Mouse (Mus musculus) lung, embryonic 16.5 days (tissue): ENCODE results near the gene Lpgat1. TPM values are rescaled to one million over a fixed set of nuclear protein-coding genes. Genes with fewer than 3 reads are reported as not detected.
A peak's percentile ranks its signal among the peaks of the same experiment; 100 is the strongest.

Experiments
- ATAC-seq: fragments of 200-750 bp; cut with Nextera tagmentation; 2 replicates; pipeline ENCODE4 v1.8.0; 2017; ENCODE audit warnings: low read depth, mild to moderate bottlenecking, moderate library complexity
- H3K27ac ChIP-seq: fragments of 300-500 bp; sonication (generic); 2 replicates; pipeline ENCODE4 v1.5.1; 2014; ENCODE audit warnings: mild to moderate bottlenecking, control low read depth, low read length
- H3K27me3 ChIP-seq: fragments of 300-500 bp; sonication (generic); 2 replicates; pipeline ENCODE4 v1.6.1; 2014; ENCODE audit warnings: low read depth, low read length, mixed read lengths; ENCODE audit not compliant: control insufficient read depth, insufficient read depth
- H3K36me3 ChIP-seq: fragments of 300-500 bp; sonication (generic); 2 replicates; pipeline ENCODE4 v1.6.1; 2014; ENCODE audit warnings: low read length; ENCODE audit not compliant: control insufficient read depth, insufficient read depth
- H3K4me1 ChIP-seq: fragments of 300-500 bp; sonication (generic); replicated peaks from 2 replicates; pipeline ENCODE4 v1.6.1; 2014; ENCODE audit warnings: low read length, mixed read lengths; ENCODE audit not compliant: control insufficient read depth, insufficient read depth
- H3K4me2 ChIP-seq: fragments of 300-500 bp; sonication (generic); 2 replicates; pipeline ENCODE4 v1.6.1; 2014; ENCODE audit warnings: low read depth, low read length, control low read depth
- H3K4me3 ChIP-seq: fragments of 300-500 bp; sonication (generic); 2 replicates; pipeline ENCODE4 v1.5.1; 2014; ENCODE audit warnings: mild to moderate bottlenecking, low read length, control low read depth
- H3K9ac ChIP-seq: fragments of 300-500 bp; sonication (generic); 2 replicates; pipeline ENCODE4 v1.6.1; 2014; ENCODE audit warnings: low read length, control low read depth
- H3K9me3 ChIP-seq: fragments of 300-500 bp; sonication (generic); 2 replicates; pipeline ENCODE4 v1.6.1; 2016; ENCODE audit warnings: low read length; ENCODE audit not compliant: control insufficient read depth
- WGBS: fragments of 180-500 bp; shearing (Covaris S2); extraction: QIAGEN DNeasy Blood & Tissue Kit; methylation state at CpG from one replicate; pipeline ENCODE4 v1.1.7; 2014; 5-methylcytosine and 5-hydroxymethylcytosine counted together
- polyA plus RNA-seq: library from polyadenylated mRNA; unstranded; fragments of >200 nt; fragmentation: Nextera tagmentation; extraction: Ambion mirVana; gene quantifications from 2 replicates; pipeline ENCODE4 v1.2.1, GENCODE M21; 2015

Gene Lpgat1
- polyA plus RNA-seq, 1 experiment from 2014 or later = 12.4 TPM

GRCm38 (mm10) chr1:191819026-191819425 lies 101.4 kb downstream of the Lpgat1 start:
- Histone ChIP-seq H3K4me2 (no peak overlapping the region), H3K9ac (no peak overlapping the region), H3K27me3 (no peaks in the 10 kb centered on the region), H3K4me1 (peaks cover 13% of the 10 kb centered on the region), H3K4me3 (no peak overlapping the region), H3K9me3 (no peaks in the 10 kb centered on the region), H3K27ac (no peak overlapping the region), H3K36me3 (no peaks in the 10 kb centered on the region)
- no peak for ATAC-seq

GRCm38 (mm10) chr1:191820951-191821325 lies 103.3 kb downstream of the Lpgat1 start:
- Histone ChIP-seq H3K27me3 (no peaks in the 10 kb centered on the region), H3K36me3 (peaks cover 7% of the 10 kb centered on the region), H3K4me1 (peaks cover 13% of the 10 kb centered on the region), H3K9me3 (no peaks in the 10 kb centered on the region), H3K9ac (peak overlapping the region; percentile 53), H3K4me2 (peak overlapping the region; percentile 73), H3K27ac (no peak overlapping the region), H3K4me3 (peak overlapping the region; percentile 83)
- ATAC-seq = peak; percentile 29
- 7% methylated on average over 15 of the region's 15 CpGs for WGBS

GRCm38 (mm10) chr1:191821326-191822091 lies 103.9 kb downstream of the Lpgat1 start, which contains the start of gene Nek2:
TSS of gene Nek2 (plus strand) at chr1:191821444.
- under 1% methylated on average over 79 of the region's 79 CpGs for WGBS
- Histone ChIP-seq H3K4me1 (peaks cover 13% of the 10 kb centered on the region), H3K4me2 (peak within 1 kb of the TSS; percentile 73), H3K9me3 (no peaks in the 10 kb centered on the region), H3K27ac (peak within 1 kb of the TSS; percentile 75), H3K9ac (peak within 1 kb of the TSS; percentile 79), H3K27me3 (no peaks in the 10 kb centered on the region), H3K4me3 (peak within 1 kb of the TSS; percentile 83), H3K36me3 (peaks cover 10% of the 10 kb centered on the region)
- peak; percentile 96 for ATAC-seq

- 78% methylated on average over 3 of the region's 3 CpGs for WGBS
- peaks cover 48% of the 10 kb centered on the region for H3K36me3 ChIP-seq
Observed at GRCm38 (mm10) chr1:191829124-191829523, 111.5 kb downstream of the Lpgat1 start.

GRCm38 (mm10) chr1:191833396-191833795 lies 115.8 kb downstream of the Lpgat1 start:
- no peak overlapping the region for H3K27ac ChIP-seq
- WGBS = 95% methylated on average over 6 of the region's 6 CpGs
- no peak for ATAC-seq
- H3K27me3 ChIP-seq = no peaks in the 10 kb centered on the region
- H3K9me3 ChIP-seq = no peaks in the 10 kb centered on the region
- H3K36me3 ChIP-seq = peaks cover 25% of the 10 kb centered on the region
- H3K4me3 ChIP-seq = no peak overlapping the region
- no peak overlapping the region for H3K4me2 ChIP-seq
- H3K9ac ChIP-seq = no peak overlapping the region
- no peaks in the 10 kb centered on the region for H3K4me1 ChIP-seq

More at GRCm38 (mm10) chr1:191829124-191829523, 111.5 kb downstream of the Lpgat1 start:
- no peak overlapping the region for H3K27ac ChIP-seq
- no peaks in the 10 kb centered on the region for H3K9me3 ChIP-seq
- no peaks in the 10 kb centered on the region for H3K4me1 ChIP-seq
- no peak overlapping the region for H3K4me3 ChIP-seq
- H3K27me3 ChIP-seq = no peaks in the 10 kb centered on the region
- no peak overlapping the region for H3K9ac ChIP-seq
- no peak overlapping the region for H3K4me2 ChIP-seq
- no peak for ATAC-seq

Other genes starting within 250 kb of the Lpgat1 start
- gene Dtl, start 142.3 kb upstream of the Lpgat1 start, polyA plus RNA-seq = 50.1 and 54.0 TPM in 2 replicates
- 51.7 and 54.7 TPM in 2 replicates for gene Ints7, start 142.2 kb upstream of the Lpgat1 start, polyA plus RNA-seq
- gene Nek2, start 103.6 kb downstream of the Lpgat1 start, polyA plus RNA-seq = 52.9 and 54.5 TPM in 2 replicates
- gene Slc30a1, start 188.9 kb downstream of the Lpgat1 start, polyA plus RNA-seq = 1.5 and 1.8 TPM in 2 replicates